Mouse (Mus musculus): ENCODE data around the gene Clasrp.

Clasrp gene

GRCm38 (mm10) chr7:19603849-19604605, at the start of gene Clasrp:
Clasrp (minus strand) TSS chr7:19604486.
- DNase-seq (ENCODE audit: low spot score) = peak; percentile 98

- no peak for DNase-seq (ENCODE audit: low spot score)
These were observed 48.3 kb upstream of the Clasrp start for GRCm38 (mm10) chr7:19652614-19653013.

GRCm38 (mm10) chr7:19651063-19651786, 46.9 kb upstream of the Clasrp start:
- DNase-seq (ENCODE audit: low spot score) = no peak

DNA sequence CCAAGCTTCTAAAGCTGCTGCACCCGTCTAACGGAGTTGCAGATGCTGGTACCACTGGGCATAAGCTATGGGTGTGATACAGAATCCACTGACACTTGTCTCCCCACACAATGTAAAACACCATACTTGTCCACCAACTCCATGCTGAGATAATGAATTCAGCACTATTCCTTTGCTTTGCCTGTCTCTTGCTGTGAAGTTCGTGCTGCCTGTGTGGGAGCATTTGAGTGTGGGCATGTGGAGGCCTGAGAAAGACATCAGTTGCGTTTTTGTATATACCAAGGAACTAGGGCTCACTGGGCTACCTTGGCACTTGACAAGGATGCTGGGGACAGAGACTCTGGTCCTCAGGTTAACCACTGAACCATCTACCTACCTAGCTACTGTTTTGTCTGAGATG, 36.9 kb upstream of the Clasrp start:
- no peak for DNase-seq (ENCODE audit: low spot score)

DNA sequence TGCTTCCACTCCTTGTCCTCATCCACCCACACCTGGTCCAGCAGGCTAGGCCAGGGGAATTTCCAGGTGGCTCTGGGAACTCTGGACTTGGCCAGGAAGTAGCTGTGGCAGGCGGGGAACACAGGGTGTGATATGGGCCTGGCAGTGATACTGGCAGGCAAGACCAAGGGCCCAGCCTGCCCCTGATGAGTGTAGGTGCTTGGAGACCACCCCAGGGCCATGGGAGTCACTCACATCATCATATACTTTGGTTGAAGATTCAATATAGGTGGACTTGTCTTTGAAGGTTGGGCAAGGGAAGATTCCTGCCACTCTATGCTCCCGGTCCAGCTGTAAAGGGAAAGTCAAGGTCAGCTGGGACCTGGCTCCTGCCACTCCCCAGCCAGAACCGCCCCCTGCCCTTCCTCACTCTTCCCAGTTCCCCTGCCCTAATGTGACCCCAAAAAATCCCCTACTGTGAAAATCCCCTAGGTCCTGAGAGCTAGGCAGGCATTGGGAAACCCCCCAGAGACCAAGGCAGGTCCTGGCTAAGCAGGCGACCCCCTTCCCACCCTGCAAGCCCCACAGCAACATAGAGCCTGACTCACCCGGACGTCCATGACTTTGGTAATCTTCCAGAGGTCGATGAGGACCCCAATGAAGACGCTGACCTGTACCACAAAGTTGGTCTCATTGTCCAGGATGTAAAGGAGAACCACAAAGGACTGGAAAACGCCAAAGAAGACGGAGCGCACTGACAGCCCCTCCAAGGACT, 31.0 kb upstream of the Clasrp start:
- DNase-seq (ENCODE audit: low spot score) = no peak

DNA sequence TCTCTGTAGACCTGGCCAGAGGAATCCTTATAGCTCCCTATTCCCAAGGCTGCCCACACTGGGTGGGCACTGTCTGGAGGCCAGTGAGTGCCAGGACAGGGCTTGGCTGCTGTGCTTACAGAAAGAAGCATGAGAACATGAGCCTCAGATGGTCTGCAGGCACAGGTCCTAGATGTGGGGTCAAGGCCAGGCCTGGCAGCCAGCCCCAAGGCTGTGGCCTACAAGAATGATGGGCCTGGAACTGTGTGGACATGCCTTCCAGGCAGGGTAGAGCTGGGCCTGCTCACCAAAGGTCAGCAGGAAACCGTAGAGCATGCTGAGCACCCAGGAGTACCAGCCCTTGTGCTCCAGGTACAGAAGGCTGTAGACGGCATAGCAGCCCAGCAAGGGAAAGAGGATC, 30.3 kb upstream of the Clasrp start:
- no peak for DNase-seq (ENCODE audit: low spot score)

DNA sequence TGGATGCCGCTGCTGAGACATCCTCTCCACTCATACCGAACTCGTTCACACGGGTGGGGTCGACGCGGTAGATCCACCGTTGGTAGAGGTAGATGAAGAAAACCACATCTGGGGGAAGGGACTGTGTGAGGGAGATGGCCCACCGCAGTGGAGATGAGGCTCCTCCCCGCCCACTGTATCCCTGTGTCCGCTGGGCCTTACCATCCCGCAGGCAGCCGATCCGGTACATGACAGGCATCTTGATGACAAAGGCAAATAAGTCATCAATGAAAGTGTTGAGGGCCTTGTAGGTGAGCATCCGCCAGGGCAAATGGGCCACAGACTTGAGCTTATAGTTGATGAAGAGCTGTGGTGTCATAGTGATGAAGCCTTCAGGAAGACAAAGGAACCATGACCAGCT, 29.6 kb upstream of the Clasrp start:
- DNase-seq (ENCODE audit: low spot score) = no peak

DNA sequence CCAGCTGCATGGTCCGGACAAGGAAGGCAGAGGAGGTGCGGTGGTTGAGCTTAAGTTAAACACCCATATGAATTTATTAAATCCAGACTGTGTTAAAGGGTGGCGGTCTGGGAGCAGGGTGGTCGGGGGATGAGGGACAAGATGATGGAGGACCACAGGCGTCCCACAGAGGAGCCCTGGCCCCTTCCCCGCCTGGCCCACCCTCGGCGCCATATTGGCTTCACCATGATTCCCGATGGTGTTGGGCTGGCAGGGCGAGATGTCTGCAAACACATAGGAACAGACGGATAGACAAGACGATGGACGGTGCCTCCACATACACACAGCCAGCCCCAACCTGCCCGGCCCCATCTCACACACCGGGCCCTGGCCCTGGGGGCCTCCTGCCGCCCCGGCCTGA, 28.9 kb upstream of the Clasrp start:
- DNase-seq (ENCODE audit: low spot score) = no peak

DNA sequence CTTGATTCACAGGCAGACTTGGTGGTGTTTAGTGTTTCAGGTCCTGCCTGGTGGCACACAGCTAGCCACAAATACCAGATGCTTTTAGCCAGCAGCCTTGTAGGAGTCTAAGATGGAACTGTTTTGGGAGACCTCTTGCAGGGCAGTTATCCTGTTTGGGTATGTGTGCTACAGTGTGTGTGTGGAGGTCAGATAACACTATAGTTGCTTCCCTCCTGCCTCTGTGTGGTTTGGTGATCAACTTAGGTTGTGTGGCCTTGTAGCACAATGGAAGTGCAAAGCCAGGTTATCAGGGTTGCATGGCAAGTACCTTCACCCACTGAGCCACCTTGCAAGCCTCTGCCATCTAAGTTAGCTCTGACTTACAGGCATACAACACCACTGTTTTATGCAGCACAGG, 28.4 kb upstream of the Clasrp start:
- DNase-seq (ENCODE audit: low spot score) = no peak

DNA sequence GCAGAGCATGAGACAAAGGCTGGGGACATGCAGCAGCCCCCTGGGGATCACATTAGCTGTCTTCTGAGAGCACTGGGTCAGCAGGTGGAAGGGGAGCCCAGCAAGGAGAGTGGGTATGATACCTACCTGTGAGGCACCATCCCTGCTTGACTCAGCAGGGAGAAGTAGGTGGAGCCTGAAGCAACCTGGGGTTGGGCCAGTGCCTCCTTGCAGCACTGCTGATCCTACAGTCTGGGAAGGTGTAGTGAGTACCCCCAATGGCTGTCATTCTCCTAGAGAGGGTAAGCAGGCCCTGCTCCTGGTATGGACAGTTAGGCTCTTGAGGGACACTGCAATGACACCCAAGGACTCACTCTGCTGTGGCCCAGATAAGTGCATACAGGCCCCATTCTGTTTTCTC, 28.0 kb upstream of the Clasrp start:
- no peak for DNase-seq (ENCODE audit: low spot score)

DNA sequence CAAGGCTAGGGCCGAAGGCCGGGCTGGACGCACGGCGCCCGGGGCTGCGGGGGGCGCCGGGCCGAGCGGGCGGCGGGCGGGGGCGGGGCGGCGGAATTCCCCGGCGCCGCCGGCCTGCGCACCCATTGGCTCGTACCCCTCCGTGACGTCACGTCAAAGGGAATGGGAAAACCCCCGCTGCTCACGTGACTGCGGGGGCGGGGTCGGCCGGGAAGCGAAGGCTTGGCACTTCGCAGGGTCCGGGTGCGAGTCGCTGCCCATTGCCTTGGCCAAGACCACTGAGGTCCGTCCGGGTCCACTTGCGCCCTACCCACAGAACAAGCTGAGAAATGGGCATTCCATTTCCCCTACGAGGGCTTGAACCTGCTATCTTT, 25.1 kb upstream of the Clasrp start, which contains the start of gene Relb:
Gene Relb (minus strand): TSS at position 78 of the 374 bp plus-strand sequence.
- peak; percentile 94 for DNase-seq (ENCODE audit: low spot score)

DNA sequence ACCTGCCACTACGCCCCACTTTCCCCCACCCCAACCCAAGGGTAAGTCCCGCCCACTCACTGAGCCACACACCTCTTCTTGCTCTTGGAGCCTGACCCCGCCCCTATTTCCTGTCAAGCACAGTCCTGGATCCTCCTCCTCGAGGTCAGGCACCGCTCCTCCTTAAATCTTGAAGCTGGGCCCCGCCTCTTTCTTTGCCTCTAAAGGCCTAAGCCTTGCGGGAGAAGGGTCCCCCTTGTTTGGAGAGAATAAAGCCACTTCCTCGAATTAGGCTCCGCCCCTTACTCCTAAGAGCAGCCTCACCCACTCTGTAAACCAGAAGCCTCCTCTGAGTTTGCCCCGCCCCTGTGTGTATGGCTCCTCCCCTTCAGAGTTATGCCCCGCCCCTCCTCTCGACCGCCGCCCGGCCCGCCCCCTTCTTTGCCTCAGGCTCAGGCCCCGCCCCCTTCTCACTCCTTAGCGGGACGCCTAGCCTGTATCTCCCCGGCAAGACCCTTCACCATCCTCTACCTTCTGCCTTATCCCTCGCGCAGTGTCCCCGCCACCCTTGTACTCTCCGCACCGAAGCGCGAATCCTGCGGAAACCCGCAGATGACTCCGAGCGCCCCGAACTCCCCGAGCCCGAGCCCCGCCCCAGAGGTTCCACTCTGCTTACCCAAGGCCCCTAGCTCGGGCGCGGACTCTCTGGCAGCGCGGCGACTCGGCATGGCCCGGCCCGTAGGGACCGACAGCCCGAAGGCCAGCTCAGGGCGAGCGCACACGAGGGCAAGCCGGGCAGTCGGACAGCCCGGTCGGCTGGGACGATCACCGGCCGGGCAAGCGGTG, 24.5 kb upstream of the Clasrp start:
- peak; percentile 97 for DNase-seq (ENCODE audit: low spot score)

- DNase-seq (ENCODE audit: low spot score) = no peak
These were observed 23.9 kb upstream of the Clasrp start for GRCm38 (mm10) chr7:19628192-19628535.

GRCm38 (mm10) chr7:19627721-19628120, 23.4 kb upstream of the Clasrp start:
- DNase-seq (ENCODE audit: low spot score) = no peak

GRCm38 (mm10) chr7:19623433-19623832, 19.1 kb upstream of the Clasrp start:
- DNase-seq (ENCODE audit: low spot score) = no peak

DNA sequence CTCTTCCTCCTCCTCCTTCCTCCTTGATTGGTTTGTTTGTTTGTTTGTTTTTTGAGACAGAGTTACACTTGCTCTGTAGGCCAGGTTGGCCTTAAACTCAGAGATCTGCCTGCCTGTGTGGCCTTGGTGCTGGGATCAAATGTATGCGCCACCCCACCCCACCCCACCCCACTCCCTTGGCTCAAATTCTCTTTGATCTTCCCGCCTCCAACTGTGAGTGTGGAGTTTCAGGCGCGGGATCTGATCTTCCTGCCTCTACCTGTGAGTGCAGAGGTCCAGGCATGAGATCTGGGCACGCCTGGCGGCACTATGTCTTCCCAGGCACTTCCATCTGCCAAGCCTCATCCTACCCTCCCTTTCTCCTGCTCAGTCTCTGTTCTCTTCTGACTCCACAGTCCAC, 18.0 kb upstream of the Clasrp start:
- DNase-seq (ENCODE audit: low spot score) = no peak

- DNase-seq (ENCODE audit: low spot score) = no peak
These were observed 16.5 kb upstream of the Clasrp start for GRCm38 (mm10) chr7:19620811-19621210.

DNA sequence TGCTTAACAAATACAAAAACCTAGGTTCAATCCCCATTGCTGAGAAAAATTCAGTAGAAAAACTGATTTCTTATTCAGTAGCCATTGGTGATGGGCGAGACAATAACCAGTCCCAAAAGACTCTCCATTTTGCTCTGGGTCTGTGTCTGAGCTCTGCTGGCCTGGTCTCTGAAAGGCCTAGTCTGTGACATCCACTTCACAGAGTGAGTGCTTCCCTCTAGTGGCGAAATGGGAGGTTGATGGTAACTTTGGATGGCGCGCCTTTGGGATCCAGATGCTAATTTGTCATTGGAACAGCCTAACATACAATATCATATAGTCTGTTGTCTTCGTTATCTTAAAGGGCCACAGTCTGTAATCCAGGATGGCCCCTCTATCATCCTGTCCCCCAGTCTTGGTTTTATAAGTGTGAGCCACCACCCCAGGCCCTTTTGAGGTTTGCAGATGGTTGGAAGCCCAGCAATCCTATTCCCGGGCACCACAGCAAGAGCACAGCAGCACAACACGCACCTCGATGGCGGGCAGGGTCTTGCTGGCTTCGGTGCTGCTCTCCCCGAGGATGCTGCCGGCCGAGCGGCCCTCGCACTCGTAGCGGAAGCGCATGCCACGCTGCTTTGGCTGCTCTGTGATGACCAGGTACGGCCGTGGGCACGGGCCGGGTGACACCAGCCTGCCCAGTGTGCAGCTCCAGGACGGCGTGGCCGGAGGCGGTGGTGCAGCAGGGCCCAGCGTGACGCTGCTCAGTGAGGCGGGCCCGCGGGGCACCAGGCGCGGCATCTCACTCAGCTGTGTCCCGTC, 14.9 kb upstream of the Clasrp start:
- DNase-seq (ENCODE audit: low spot score) = peak; percentile 81

- DNase-seq (ENCODE audit: low spot score) = no peak
These were observed 10.8 kb upstream of the Clasrp start for GRCm38 (mm10) chr7:19615036-19615577.

GRCm38 (mm10) chr7:19610969-19611368, 6.7 kb upstream of the Clasrp start:
- no peak for DNase-seq (ENCODE audit: low spot score)

Data from urinary bladder, postnatal 14 days (tissue).